Mouse (Mus musculus) megakaryocyte, adult 5-6 weeks (primary cell): Measurements from ENCODE around the gene Igf1. TPM values are rescaled to one million over a fixed set of nuclear protein-coding genes. Genes with fewer than 3 reads are reported as not detected.

Experiments
- ATAC-seq: 2 replicates; pipeline ENCODE4 v1.8.0; 2016; ENCODE audit warnings: mild to moderate bottlenecking, inconsistent platforms; ENCODE audit not compliant: poor library complexity, severe bottlenecking
- total RNA-seq, 2 experiments: library from RNA; stranded (forward) in 1 of 2; stranded (reverse) in 1 of 2; fragments of 153-499, 151-499 nt in 1 of 2; fragments of 221-1000, 200-1000 nt in 1 of 2; gene quantifications; 2 replicates each; pipeline versions ENCODE4 v1.2.3 to v1.2.4; 2015 to 2017

Gene Igf1
- total RNA-seq, 2 experiments from 2014 or later: 0.13 to 0.48 TPM

GRCm38 (mm10) chr10:87859453-87859852 is 1.4 kb downstream of the Igf1 start:
- no peak for ATAC-seq

- peak; percentile 34 for ATAC-seq
Measured at GRCm38 (mm10) chr10:87860181-87861103, 2.4 kb downstream of the Igf1 start.

- ATAC-seq: no peak
Measured at GRCm38 (mm10) chr10:87861104-87861455, 3.0 kb downstream of the Igf1 start.

- no peak for ATAC-seq
Measured at GRCm38 (mm10) chr10:87862899-87863298, 4.8 kb downstream of the Igf1 start.

GRCm38 (mm10) chr10:87863326-87863725 is 5.3 kb downstream of the Igf1 start:
- no peak for ATAC-seq

GRCm38 (mm10) chr10:87865712-87866111 is 7.6 kb downstream of the Igf1 start:
- ATAC-seq: no peak

- ATAC-seq: no peak
Measured at GRCm38 (mm10) chr10:87866448-87866847, 8.4 kb downstream of the Igf1 start.

- ATAC-seq: no peak
Measured at GRCm38 (mm10) chr10:87867217-87867616, 9.2 kb downstream of the Igf1 start.

GRCm38 (mm10) chr10:87867631-87868030 is 9.6 kb downstream of the Igf1 start:
- no peak for ATAC-seq

- no peak for ATAC-seq
Measured at GRCm38 (mm10) chr10:87868349-87869053, 10.4 kb downstream of the Igf1 start.

GRCm38 (mm10) chr10:87869151-87869550 is 11.1 kb downstream of the Igf1 start:
- no peak for ATAC-seq

GRCm38 (mm10) chr10:87869691-87870090 is 11.6 kb downstream of the Igf1 start:
- no peak for ATAC-seq

- ATAC-seq: no peak
Measured at GRCm38 (mm10) chr10:87871863-87872647, 14.0 kb downstream of the Igf1 start.

GRCm38 (mm10) chr10:87872854-87873253 is 14.8 kb downstream of the Igf1 start:
- no peak for ATAC-seq

- ATAC-seq: no peak
Measured at GRCm38 (mm10) chr10:87873516-87873915, 15.5 kb downstream of the Igf1 start.

GRCm38 (mm10) chr10:87880071-87880785 is 22.2 kb downstream of the Igf1 start:
- ATAC-seq: no peak

- ATAC-seq: no peak
Measured at GRCm38 (mm10) chr10:87885326-87886040, 27.4 kb downstream of the Igf1 start.

- ATAC-seq: no peak
Measured at GRCm38 (mm10) chr10:87889850-87890249, 31.8 kb downstream of the Igf1 start.

GRCm38 (mm10) chr10:87892256-87892655 is 34.2 kb downstream of the Igf1 start:
- no peak for ATAC-seq

- ATAC-seq: no peak
Measured at GRCm38 (mm10) chr10:87893272-87893671, 35.2 kb downstream of the Igf1 start.
